Mouse (Mus musculus): ENCODE measurements at regions not wholly inside any gene's neighbourhood (a gene's known extent, or its start where the extent isn't known, plus 50 kb on each side); places are given as distances from the start of the nearest gene placed in this dataset.
A peak's percentile ranks its signal among the peaks of the same experiment; 100 is the strongest.
"Not testable (repeated sequence)": the region's sequence is repeated elsewhere in the genome, so short reads cannot be mapped to it uniquely, and the experiment has no call there.

- Histone ChIP-seq H3K9me3 (peaks cover 2% of the 10 kb centered on the region), H3K36me3 (replicated peaks; ENCODE audit: low read length) (peaks cover 6% of the 10 kb centered on the region), H3K4me1 (peaks cover 2% of the 10 kb centered on the region; the same call in 1 of the 2 replicates), H3K27me3 (replicated peaks) (no peaks in the 10 kb centered on the region), H3K4me3 (replicated peaks) (no peak overlapping the region)
- TF ChIP-seq GATA1 (IDR thresholded peaks at IDR 0.05; ENCODE audit: borderline replicate concordance, low read length) (no peak), FLI1 (IDR thresholded peaks at IDR 0.05; ENCODE audit: low read length) (no peak)
Observed at GRCm38 (mm10) chr3:60832385-60832784, 170.2 kb upstream of the P2ry1 start.

DNA sequence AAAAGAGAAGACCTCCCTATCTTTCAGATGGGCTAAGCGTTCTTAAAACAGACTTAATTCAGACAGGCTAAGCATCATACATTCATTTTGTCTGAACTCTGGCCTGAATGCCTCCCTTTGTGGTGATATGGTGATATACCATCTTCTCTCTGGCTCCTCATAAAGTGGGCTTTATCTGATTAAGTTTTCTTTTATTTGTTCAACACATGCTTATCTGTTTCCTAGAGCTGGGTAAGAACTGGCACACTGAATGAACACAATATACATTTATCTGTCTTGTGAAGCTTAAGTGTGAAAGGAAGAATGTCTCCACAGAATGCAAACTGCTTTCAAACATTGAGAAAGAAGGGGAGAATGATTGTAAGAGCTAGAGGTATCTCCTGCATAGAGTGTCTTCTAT, 160.7 kb upstream of the P2ry1 start:
- peaks cover 25% of the 10 kb centered on the region for H3K36me3 ChIP-seq (replicated peaks; ENCODE audit: low read length)
- peaks cover 4% of the 10 kb centered on the region for H3K9me3 ChIP-seq
- no peak overlapping the region for H3K4me3 ChIP-seq (replicated peaks)
- peaks cover 46% of the 10 kb centered on the region for H3K4me1 ChIP-seq
- no peak for TF ChIP-seq FLI1 (IDR thresholded peaks at IDR 0.05; ENCODE audit: low read length)
- TF ChIP-seq GATA1 (IDR thresholded peaks at IDR 0.05; ENCODE audit: borderline replicate concordance, low read length): no peak
- H3K27me3 ChIP-seq (replicated peaks): no peaks in the 10 kb centered on the region

DNA sequence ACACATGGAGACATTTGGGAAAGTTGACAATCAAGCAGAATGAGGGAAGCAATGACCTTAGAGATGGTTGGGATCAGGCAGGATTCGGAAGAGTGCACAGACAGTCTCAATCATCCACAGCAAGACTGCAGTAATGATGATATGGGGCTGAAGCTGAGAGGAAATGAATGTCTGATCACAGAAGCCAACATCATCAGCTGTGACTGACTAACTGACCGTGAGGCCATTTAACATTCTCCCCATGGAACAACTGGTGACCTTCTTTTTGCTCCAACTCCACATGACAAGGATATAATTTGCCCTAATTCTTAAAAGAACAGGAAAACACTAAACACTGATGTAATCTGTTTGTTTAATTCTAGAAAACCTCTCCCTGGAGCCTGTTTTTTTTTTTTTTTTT, 157.3 kb upstream of the P2ry1 start:
- H3K4me3 ChIP-seq (replicated peaks): peak overlapping the region; percentile 50

DNA sequence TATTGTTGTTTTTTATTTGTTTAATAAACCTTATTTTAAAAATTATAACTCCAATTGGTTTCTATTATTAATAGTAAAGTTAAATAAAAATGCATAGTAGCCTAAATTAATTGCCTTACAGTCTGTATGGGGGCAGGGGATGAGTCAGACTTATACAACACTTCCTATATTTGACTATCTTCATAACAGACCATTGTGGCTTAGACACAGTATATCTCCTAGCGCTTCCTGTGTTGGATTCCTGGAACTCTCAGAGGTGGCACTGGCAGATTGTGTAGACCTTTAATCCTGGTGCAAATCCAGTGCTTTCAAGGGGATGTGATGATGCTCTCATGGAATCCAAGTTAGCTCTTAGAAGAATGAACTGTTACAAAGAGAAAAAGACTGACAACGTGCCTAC, 154.2 kb upstream of the P2ry1 start:
- H3K27me3 ChIP-seq (replicated peaks): no peaks in the 10 kb centered on the region
- H3K4me3 ChIP-seq (replicated peaks): peak overlapping the region; percentile 62
- no peak; the same call in 2 of the 3 replicates for TF ChIP-seq GATA1 (IDR thresholded peaks at IDR 0.05; ENCODE audit: borderline replicate concordance, low read length)
- TF ChIP-seq FLI1 (IDR thresholded peaks at IDR 0.05; ENCODE audit: low read length): no peak
- H3K9me3 ChIP-seq: peaks cover 3% of the 10 kb centered on the region; the same call in 1 of the 2 replicates
- H3K36me3 ChIP-seq (replicated peaks; ENCODE audit: low read length): peaks cover 19% of the 10 kb centered on the region
- peaks cover 54% of the 10 kb centered on the region for H3K4me1 ChIP-seq

More for the DNA sequence above, 157.3 kb upstream of the P2ry1 start:
- Histone ChIP-seq H3K27me3 (replicated peaks) (no peaks in the 10 kb centered on the region), H3K4me1 (peaks cover 70% of the 10 kb centered on the region), H3K9me3 (peaks cover 3% of the 10 kb centered on the region; the same call in 1 of the 2 replicates), H3K36me3 (replicated peaks; ENCODE audit: low read length) (peaks cover 29% of the 10 kb centered on the region)
- TF ChIP-seq FLI1 (IDR thresholded peaks at IDR 0.05; ENCODE audit: low read length) (no peak), GATA1 (IDR thresholded peaks at IDR 0.05; ENCODE audit: borderline replicate concordance, low read length) (no peak)

DNA sequence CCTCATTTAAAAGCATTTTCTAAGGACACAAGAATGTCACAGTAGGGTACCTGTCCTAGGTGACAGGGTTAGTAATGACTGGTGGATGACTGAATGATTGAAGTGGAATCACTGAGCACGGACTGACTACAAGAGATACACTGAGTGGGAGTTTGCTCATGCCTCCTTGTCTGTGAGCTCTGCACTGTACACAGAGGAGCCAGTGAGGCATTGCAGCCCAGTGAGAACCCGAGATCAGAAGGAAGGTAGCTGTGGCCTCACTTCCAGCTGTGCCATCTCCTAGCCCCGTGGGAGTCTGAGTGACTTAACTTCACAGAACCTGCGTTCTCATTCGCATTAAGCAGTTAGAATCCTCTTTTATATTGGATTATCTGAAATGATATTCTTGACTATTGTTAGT, 148.8 kb upstream of the P2ry1 start:
- no peak for TF ChIP-seq GATA1 (IDR thresholded peaks at IDR 0.05; ENCODE audit: borderline replicate concordance, low read length)
- no peak for TF ChIP-seq FLI1 (IDR thresholded peaks at IDR 0.05; ENCODE audit: low read length)
- Histone ChIP-seq H3K27me3 (replicated peaks) (no peaks in the 10 kb centered on the region), H3K9me3 (peaks cover 3% of the 10 kb centered on the region; the same call in 1 of the 2 replicates), H3K36me3 (replicated peaks; ENCODE audit: low read length) (peaks cover 8% of the 10 kb centered on the region), H3K4me1 (peaks cover 17% of the 10 kb centered on the region), H3K4me3 (replicated peaks) (no peak overlapping the region)

DNA sequence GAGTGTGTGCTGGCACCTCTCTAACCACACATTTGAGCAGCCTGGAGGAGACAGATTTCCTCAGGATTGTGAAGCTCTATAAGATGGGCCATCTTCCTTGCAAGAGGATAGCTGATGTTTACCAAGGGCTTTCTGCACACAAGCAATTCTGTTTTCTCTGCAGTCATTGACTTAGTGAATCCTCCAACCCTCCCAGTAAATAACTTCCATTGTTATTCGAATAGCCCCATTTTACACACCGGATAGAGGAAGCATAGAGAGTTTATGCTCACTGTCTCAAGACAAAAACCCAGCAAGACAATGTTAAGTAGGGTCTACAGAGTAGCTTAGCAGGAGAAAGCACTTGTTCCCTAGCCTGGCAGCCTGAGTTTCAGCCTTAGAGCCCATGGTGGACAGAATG, 146.9 kb upstream of the P2ry1 start:
- Histone ChIP-seq H3K4me1 (peaks cover 6% of the 10 kb centered on the region), H3K36me3 (replicated peaks; ENCODE audit: low read length) (peaks cover 6% of the 10 kb centered on the region), H3K9me3 (no peaks in the 10 kb centered on the region), H3K27me3 (replicated peaks) (no peaks in the 10 kb centered on the region), H3K4me3 (replicated peaks) (no peak overlapping the region)
- TF ChIP-seq FLI1 (IDR thresholded peaks at IDR 0.05; ENCODE audit: low read length): no peak
- TF ChIP-seq GATA1 (IDR thresholded peaks at IDR 0.05; ENCODE audit: borderline replicate concordance, low read length): no peak

DNA sequence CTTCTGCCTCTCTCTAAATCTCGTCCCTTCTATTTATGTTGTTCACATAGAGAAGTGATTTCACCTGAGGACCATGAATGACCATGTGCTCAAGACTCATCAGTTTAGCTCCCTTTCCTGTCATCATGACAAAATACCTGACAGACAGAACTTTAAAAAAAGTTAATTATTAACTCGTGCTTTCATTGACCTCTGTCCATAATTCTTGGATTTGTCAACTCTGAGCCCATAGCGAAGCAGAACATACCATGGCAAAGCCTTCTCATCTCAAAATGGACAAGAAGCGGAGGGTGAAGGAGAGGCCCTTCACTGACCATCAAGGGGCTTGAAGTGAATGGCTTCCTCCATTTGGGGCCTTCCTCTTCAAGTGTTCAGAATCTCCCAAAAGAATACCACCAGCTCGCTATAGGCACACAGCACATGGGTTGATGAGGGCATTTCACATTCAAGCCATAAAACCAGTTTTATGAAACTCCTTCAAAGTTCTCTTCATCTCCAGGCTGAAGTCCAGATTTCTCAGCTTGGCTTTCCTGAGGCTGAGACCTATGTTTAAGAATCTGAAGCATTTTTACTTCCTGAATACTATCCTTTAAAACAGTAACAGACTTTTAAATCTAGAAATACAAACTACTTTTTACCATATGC, 144.0 kb upstream of the P2ry1 start:
- TF ChIP-seq FLI1 (IDR thresholded peaks at IDR 0.05; ENCODE audit: low read length) (no peak), GATA1 (IDR thresholded peaks at IDR 0.05; ENCODE audit: borderline replicate concordance, low read length) (no peak)
- H3K36me3 ChIP-seq (replicated peaks; ENCODE audit: low read length): peaks cover 6% of the 10 kb centered on the region
- no peak overlapping the region for H3K4me3 ChIP-seq (replicated peaks)
- H3K27me3 ChIP-seq (replicated peaks): no peaks in the 10 kb centered on the region
- H3K4me1 ChIP-seq: peaks cover 16% of the 10 kb centered on the region
- H3K9me3 ChIP-seq: no peaks in the 10 kb centered on the region

- no peak overlapping the region for H3K4me3 ChIP-seq (replicated peaks)
- no peaks in the 10 kb centered on the region for H3K9me3 ChIP-seq
- peaks cover 13% of the 10 kb centered on the region for H3K4me1 ChIP-seq
- peaks cover 6% of the 10 kb centered on the region for H3K36me3 ChIP-seq (replicated peaks; ENCODE audit: low read length)
- no peaks in the 10 kb centered on the region for H3K27me3 ChIP-seq (replicated peaks)
- no peak for TF ChIP-seq GATA1 (IDR thresholded peaks at IDR 0.05; ENCODE audit: borderline replicate concordance, low read length)
- TF ChIP-seq FLI1 (IDR thresholded peaks at IDR 0.05; ENCODE audit: low read length): no peak
Observed at GRCm38 (mm10) chr3:60859119-60859515, 143.5 kb upstream of the P2ry1 start.

DNA sequence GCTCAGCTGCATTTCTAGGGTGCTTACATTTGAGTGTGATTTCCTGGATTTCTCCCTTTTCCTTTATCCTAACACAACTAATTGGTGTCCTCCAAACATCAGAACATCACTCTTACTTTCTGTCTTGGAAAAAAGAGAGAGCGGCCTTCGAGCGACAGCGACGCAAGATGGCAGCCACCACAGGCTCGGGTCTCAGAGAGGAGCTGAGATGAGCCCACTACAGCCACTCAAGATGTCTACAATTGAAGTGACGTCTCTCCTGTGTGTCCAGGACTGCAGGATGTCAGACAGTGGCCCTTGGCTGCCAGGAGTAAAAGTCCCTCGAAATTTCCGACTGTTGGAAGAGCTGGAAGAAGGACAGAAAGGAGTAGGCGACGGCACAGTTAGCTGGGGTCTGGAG, 125.7 kb upstream of the P2ry1 start:
- H3K4me3 ChIP-seq (replicated peaks); H3K27me3 ChIP-seq (replicated peaks); H3K9me3 ChIP-seq; H3K4me1 ChIP-seq; H3K36me3 ChIP-seq (replicated peaks; ENCODE audit: low read length): not testable (repeated sequence)

DNA sequence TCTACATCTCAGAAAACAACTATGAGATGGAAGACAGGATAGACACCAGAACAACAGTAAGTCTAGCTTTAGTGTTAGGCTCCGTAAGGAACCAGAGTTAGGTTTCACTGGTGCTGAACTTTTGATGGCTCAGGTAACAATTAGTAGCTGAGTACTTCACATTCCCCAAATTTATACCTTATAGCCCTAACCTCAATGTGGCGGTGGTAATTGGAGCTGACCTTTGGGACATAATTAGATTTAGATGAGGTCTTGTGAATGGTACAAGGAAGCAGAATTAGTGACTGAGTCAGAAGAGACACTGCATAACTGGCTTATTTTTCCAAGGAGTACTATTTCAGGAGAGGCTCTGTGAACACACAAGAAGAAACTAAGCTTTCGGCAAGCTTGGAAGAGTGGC, 123.7 kb upstream of the P2ry1 start:
- Histone ChIP-seq H3K9me3 (no peaks in the 10 kb centered on the region), H3K36me3 (replicated peaks; ENCODE audit: low read length) (peaks cover 3% of the 10 kb centered on the region), H3K4me3 (replicated peaks) (no peak overlapping the region), H3K27me3 (replicated peaks) (no peaks in the 10 kb centered on the region), H3K4me1 (no peaks in the 10 kb centered on the region; the same call in 1 of the 2 replicates)
- TF ChIP-seq FLI1 (IDR thresholded peaks at IDR 0.05; ENCODE audit: low read length) (no peak), GATA1 (IDR thresholded peaks at IDR 0.05; ENCODE audit: borderline replicate concordance, low read length) (no peak)

GRCm38 (mm10) chr3:60884027-60884426, 118.6 kb upstream of the P2ry1 start:
- TF ChIP-seq GATA1 (IDR thresholded peaks at IDR 0.05; ENCODE audit: borderline replicate concordance, low read length): no peak
- no peak for TF ChIP-seq FLI1 (IDR thresholded peaks at IDR 0.05; ENCODE audit: low read length)
- Histone ChIP-seq H3K4me3 (replicated peaks) (no peak overlapping the region), H3K36me3 (replicated peaks; ENCODE audit: low read length) (no peaks in the 10 kb centered on the region), H3K27me3 (replicated peaks) (no peaks in the 10 kb centered on the region), H3K9me3 (no peaks in the 10 kb centered on the region), H3K4me1 (peaks cover 7% of the 10 kb centered on the region; the same call in 1 of the 2 replicates)

Measured in megakaryocyte, embryonic 14.5 days (primary cell).